Mouse (Mus musculus) bone marrow macrophage, adult 2 months (primary cell): ENCODE measurements at regions not wholly inside any gene's neighbourhood (a gene's known extent, or its start where the extent isn't known, plus 50 kb on each side); places are given as distances from the start of the nearest gene placed in this dataset.

Experiments
- CTCF ChIP-seq: IDR thresholded peaks from 2 replicates; pipeline ENCODE4 v1.5.1; 2012; ENCODE audit warnings: low read depth, mild to moderate bottlenecking, low read length, moderate library complexity
- POLR2A ChIP-seq: IDR thresholded peaks from 2 replicates; pipeline ENCODE4 v1.6.1; 2012; ENCODE audit warnings: mild to moderate bottlenecking, low read depth, low read length, borderline replicate concordance

- TF ChIP-seq POLR2A (no peak), CTCF (no peak)
Observed at GRCm38 (mm10) chr1:72017814-72018478, 194.2 kb downstream of the Mreg start.
